Mouse (Mus musculus) G1E (cell line): ENCODE measurements around the gene Mfsd12.

Experiments used
- CTCF ChIP-seq: IDR thresholded peaks from 2 replicates; pipeline ENCODE4 v1.5.1; 2012; ENCODE audit warnings: low read depth, low read length, inconsistent platforms, mixed read lengths
- GATA1 ChIP-seq: IDR thresholded peaks from 2 replicates; pipeline ENCODE4 v1.6.1; 2012; ENCODE audit warnings: borderline replicate concordance, low read length, inconsistent platforms, mixed read lengths
- POLR2AphosphoS5 ChIP-seq: IDR thresholded peaks from 2 replicates; pipeline ENCODE4 v1.6.1; 2012; ENCODE audit warnings: low read depth, low read length, inconsistent platforms; ENCODE audit not compliant: insufficient replicate concordance
- TAL1 ChIP-seq: conservative IDR thresholded peaks from 2 replicates; pipeline ENCODE4 v1.6.1; 2012; ENCODE audit warnings: low read depth, low read length, inconsistent platforms, mixed read lengths

DNA sequence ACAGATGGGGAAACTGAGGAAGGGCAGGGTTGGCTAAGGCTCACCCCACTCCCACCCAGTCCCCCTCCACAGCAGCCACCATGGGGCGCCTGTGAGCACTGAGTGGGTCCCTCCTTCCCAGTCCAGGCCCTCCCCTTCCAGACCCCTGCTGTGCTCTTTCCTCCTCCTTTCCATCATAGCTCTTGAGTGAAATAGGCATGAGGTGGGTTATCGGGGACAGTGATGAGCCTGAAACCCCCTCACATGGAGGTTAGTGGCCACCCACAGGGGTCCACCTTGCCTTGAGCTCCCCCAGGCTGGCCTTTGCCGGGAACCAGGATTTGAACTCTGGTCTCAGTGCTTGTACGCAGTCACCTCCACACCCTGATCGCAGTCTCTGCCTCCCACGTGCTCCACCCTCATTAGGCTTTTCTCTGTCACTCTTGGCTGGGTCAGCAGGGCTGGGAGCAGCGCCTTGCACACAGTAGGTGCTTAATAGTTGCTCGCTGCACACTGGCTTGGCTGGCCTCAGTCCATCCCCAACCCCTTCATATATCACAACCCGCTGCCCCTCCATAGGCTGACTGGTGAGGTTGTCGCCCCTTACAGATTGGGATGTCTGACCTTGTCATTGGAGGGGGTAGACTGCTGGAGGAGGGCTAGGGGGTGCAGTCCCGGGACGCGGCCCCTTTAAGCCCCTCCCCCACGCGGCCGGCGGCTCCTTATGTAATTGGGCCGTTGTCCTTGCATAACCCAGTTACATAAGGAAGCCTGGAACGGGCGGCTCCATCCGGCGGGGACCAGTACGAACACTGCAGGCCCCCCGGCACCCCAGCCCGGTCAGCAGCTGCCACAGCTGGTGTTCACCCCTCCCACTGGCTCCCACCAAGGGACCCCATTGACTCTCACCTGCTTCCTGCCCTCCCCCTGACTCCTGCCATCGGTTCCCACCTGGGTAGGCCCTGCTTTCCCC, 56.3 kb downstream of the Mfsd12 start:
- TF ChIP-seq CTCF, result no peak
- no peak for TF ChIP-seq TAL1
- TF ChIP-seq GATA1, result no peak
- TF ChIP-seq POLR2AphosphoS5, result no peak
